Mouse (Mus musculus) E14TG2a.4 (cell line): Measurements from ENCODE around the gene Lsamp.

Experiments used
- CTCF ChIP-seq: conservative IDR thresholded peaks from 2 replicates; pipeline ENCODE4 v1.5.1; 2014; ENCODE audit warnings: low read length
- NANOG ChIP-seq: IDR thresholded peaks from 2 replicates; pipeline ENCODE4 v1.6.1; 2014; ENCODE audit warnings: borderline replicate concordance, low read length, mixed read lengths

DNA sequence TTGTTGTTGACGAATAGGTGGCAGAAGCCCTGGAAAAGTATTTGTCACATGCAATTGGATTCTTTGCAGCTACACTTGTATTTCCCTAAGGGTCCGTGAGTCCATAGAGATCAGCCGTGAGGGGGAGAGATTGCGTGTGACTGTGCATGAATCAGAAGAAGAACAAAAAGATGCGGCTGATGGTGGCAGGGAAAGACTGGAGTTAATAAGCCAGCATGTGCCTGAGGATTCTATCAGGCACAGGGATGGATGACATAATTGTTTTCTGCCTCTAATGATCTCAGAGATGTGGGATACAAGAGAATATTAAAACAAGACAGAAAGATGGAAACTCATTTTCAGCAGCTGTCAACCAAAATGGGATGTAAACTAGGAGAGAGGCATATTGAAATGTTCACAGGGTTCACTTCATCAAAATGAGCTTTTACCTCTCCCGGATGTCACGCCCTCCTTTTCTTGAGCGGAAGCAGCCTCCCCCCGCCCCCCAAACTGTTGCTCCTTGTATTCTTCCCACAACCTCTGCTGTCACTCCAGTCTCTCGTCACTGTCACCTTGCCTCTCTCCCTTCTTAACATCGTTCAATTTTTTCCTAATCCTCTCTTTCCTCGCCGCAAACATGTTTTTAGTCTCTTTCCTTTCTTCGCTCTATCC, 2205.4 kb downstream of the Lsamp start:
- TF ChIP-seq CTCF: no peak
- no peak for TF ChIP-seq NANOG
